Mouse (Mus musculus) adipocyte (in vitro differentiated cells): ENCODE results near the gene Sqor.

Source experiments
- DNase-seq: peaks from one replicate; pipeline ENCODE4 v3.0.0-alpha.2; 2016; ENCODE audit warnings: low spot score

Gene Sqor

GRCm38 (mm10) chr2:122784701-122785100, 19.7 kb downstream of the Sqor start:
- no peak for DNase-seq

GRCm38 (mm10) chr2:122786167-122786566, 21.1 kb downstream of the Sqor start:
- no peak for DNase-seq

GRCm38 (mm10) chr2:122789311-122789710, 24.3 kb downstream of the Sqor start:
- peak; percentile 34 for DNase-seq

- DNase-seq: no peak
Measured at GRCm38 (mm10) chr2:122789730-122790129, 24.7 kb downstream of the Sqor start.

- DNase-seq: no peak
Measured at GRCm38 (mm10) chr2:122804392-122804791, 39.4 kb downstream of the Sqor start.

- DNase-seq: no peak
Measured at GRCm38 (mm10) chr2:122806040-122806439, 41.0 kb downstream of the Sqor start.

- DNase-seq: no peak
Measured at GRCm38 (mm10) chr2:122809027-122809426, 44.0 kb downstream of the Sqor start.

- DNase-seq: no peak
Measured at GRCm38 (mm10) chr2:122816986-122817385, 51.9 kb downstream of the Sqor start.

GRCm38 (mm10) chr2:122821246-122821645, 56.2 kb downstream of the Sqor start:
- DNase-seq: no peak

GRCm38 (mm10) chr2:122825406-122826236, 60.6 kb downstream of the Sqor start:
- DNase-seq: peak; percentile 20

GRCm38 (mm10) chr2:122826302-122826701, 61.3 kb downstream of the Sqor start:
- no peak for DNase-seq

GRCm38 (mm10) chr2:122854636-122855035, 89.6 kb downstream of the Sqor start:
- no peak for DNase-seq

- no peak for DNase-seq
Measured at GRCm38 (mm10) chr2:122855354-122855753, 90.3 kb downstream of the Sqor start.
